Mouse (Mus musculus): ENCODE measurements around the gene Atxn2.
"Not testable (repeated sequence)": the region's sequence is repeated elsewhere in the genome, so short reads cannot be mapped to it uniquely, and the experiment has no call there.

The Atxn2 gene

DNA sequence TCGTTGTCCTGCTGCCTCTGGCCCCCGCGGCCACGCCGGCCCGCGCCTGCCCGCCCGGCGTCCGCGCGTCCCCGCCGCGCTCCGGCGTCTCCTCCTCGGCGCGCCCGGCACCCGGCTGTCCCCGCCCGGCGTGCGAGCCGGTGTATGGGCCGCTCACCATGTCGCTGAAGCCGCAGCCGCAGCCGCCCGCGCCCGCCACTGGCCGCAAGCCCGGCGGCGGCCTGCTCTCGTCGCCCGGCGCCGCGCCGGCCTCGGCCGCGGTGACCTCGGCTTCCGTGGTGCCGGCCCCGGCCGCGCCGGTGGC is 743 bp downstream of the Atxn2 start:
- DNase-seq (ENCODE audit: low spot score): no peak

- DNase-seq (ENCODE audit: low spot score): peak; percentile 63
Observed at GRCm38 (mm10) chr5:121712232-121712933, 1.2 kb downstream of the Atxn2 start.

- peak; percentile 60 for DNase-seq (ENCODE audit: low spot score)
Observed at GRCm38 (mm10) chr5:121712934-121713538, 1.9 kb downstream of the Atxn2 start.

GRCm38 (mm10) chr5:121714331-121714730 is 3.2 kb downstream of the Atxn2 start:
- DNase-seq (ENCODE audit: low spot score): no peak

DNA sequence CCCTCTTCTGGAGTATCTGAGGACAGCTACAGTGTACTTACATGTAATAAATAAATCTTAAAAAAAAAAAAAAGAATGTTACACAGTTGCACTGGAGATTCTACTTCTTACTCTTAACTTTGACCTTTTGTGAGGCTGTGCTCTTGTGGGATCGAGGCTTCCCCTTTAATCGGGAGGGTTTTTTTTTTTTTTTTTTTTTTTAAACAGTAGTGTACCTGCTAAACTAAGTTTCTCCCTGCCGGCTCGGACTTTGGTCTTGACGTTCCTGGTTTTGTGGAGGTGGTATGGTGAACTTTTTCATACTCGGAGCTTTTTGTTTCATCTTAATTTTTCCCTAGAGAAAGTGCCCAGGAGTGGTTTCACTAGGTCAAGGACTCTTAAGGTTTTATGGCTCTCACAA is 3.8 kb downstream of the Atxn2 start:
- DNase-seq (ENCODE audit: low spot score): no peak

DNA sequence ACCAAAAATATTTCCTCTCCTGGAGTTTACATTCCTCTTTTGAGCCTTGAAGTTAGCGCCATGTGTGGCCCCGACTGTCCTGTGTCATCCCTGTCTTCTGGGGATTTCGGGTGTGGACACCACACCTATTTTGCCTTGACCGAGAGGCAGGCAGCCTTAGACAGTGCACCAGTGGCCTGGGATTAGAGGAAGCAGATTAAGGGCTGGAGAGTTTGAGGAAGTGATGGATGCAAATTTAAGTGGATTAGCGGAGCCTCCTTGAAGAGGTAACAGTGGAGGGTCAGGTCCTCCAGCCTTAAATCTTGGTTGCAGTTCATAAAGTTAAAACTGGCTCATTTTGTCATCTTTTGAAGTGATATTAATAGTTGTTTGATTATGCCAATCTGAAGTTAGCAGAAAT is 7.3 kb downstream of the Atxn2 start:
- DNase-seq (ENCODE audit: low spot score): no peak

GRCm38 (mm10) chr5:121720888-121721585 is 9.9 kb downstream of the Atxn2 start:
- no peak for DNase-seq (ENCODE audit: low spot score)

GRCm38 (mm10) chr5:121721841-121722240 is 10.7 kb downstream of the Atxn2 start:
- DNase-seq (ENCODE audit: low spot score): no peak

DNA sequence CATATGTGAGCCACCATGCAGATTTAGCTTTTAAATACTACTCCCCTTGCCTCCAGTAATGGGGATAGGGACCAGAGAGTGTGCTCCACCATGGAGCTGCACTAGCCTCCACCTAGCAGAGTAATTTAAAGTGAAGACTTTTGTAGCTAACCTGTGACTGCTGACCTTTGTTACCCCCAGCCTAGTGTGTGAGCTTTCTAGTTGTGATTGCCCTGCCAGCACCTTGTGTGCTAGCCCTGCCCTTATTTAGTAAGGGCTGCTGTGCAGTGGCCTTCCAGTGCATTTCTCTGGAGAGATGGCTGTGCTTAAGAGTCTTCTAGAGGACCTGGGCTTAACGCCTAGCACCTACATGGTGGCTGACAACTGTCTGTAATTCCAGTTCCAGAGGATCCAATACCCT is 13.5 kb downstream of the Atxn2 start:
- DNase-seq (ENCODE audit: low spot score): no peak

GRCm38 (mm10) chr5:121730057-121730456 is 18.9 kb downstream of the Atxn2 start:
- DNase-seq (ENCODE audit: low spot score): no peak

- no peak for DNase-seq (ENCODE audit: low spot score)
Observed at GRCm38 (mm10) chr5:121736641-121737040, 25.5 kb downstream of the Atxn2 start.

- not testable (repeated sequence) for DNase-seq (ENCODE audit: low spot score)
Observed at GRCm38 (mm10) chr5:121738162-121738561, 27.0 kb downstream of the Atxn2 start.

DNA sequence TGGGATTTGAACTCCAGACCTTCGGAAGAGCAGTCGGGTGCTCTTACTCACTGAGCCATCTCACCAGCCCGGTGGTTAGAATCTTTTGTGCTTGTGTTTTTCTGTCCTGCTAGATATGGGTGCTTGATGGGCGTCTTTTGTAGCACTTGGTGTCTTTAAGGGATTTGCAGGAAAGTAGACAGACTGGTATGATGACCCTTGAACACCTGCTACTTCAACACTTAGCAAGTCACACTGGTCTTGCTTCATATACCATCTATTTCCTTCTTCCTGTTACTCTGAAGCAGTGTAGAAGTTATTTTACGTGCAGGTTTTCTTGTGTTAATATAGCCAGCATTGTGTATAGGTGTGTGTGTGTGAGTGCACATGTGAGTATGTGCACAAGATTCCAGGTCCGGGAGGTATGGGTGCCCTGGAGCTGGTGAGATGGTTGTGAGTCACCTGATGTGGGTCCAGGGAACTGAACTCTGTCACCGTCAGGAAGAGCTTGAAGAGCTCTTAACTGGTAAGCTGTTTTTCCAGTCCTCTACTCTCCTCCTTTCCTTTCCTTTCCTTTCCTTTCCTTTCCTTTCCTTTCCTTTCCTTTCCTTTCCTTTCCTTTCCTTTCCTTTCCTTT is 27.5 kb downstream of the Atxn2 start:
- DNase-seq (ENCODE audit: low spot score): no peak

GRCm38 (mm10) chr5:121740516-121740915 is 29.4 kb downstream of the Atxn2 start:
- DNase-seq (ENCODE audit: low spot score): no peak

- no peak for DNase-seq (ENCODE audit: low spot score)
Observed at GRCm38 (mm10) chr5:121742915-121743314, 31.8 kb downstream of the Atxn2 start.

DNA sequence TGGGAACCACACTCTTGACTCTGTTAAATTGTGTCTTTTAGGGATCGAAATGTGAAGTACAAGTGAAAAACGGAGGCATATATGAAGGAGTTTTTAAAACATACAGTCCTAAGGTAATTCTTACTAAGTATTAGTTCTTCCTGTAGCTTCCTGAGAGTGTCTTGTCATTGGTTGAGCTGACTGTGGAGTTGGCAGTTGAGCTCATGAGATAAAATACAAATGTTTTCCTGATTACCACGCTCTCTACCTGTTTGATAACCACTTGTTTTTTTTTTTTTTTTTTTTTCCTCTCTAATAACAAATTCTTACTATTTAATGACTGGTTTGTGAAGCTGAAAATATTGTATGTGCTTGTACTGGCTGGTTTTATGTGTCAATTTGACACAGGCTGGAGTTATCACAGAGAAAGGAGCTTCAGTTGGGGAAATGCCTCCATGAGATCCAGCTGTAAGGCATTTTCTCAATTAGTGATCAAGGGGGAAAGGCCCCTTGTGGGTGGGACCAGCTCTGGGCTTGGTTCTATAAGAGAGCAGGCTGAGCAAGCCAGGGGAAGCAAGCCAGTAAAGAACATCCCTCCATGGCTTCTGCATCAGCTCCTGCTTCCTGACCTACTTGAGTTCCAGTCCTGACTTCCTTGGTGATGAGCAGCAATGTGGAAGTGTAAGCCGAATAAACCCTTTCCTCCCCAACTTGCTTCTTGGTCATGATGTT is 36.9 kb downstream of the Atxn2 start:
- not testable (repeated sequence) for DNase-seq (ENCODE audit: low spot score)

- DNase-seq (ENCODE audit: low spot score): no peak
Observed at GRCm38 (mm10) chr5:121749633-121750032, 38.5 kb downstream of the Atxn2 start.

- no peak for DNase-seq (ENCODE audit: low spot score)
Observed at GRCm38 (mm10) chr5:121757900-121758299, 46.8 kb downstream of the Atxn2 start.

GRCm38 (mm10) chr5:121758341-121758740 is 47.2 kb downstream of the Atxn2 start:
- no peak for DNase-seq (ENCODE audit: low spot score)

- no peak for DNase-seq (ENCODE audit: low spot score)
Observed at GRCm38 (mm10) chr5:121759921-121760320, 48.8 kb downstream of the Atxn2 start.

DNA sequence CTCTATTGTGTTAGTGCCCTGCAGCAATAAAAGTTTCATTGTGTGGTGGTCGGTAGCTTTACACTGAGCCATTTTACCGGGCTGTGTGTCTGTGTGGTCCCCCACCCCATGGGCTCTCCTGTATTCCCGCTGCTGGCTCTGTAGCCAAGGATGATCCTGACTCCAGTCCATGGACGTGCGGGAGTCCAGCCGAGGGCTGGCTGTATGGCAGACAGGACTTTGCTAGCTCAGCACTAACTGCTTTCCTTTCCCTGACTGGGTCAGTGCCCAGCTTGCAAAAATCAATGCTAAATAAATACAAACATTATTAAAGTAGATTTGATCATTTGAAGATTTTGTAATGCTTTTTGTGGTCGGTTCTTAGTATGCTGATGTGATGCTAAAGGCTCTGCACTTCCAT is 50.3 kb downstream of the Atxn2 start:
- DNase-seq (ENCODE audit: low spot score): no peak

- no peak for DNase-seq (ENCODE audit: low spot score)
Observed at GRCm38 (mm10) chr5:121762949-121763348, 51.8 kb downstream of the Atxn2 start.

Measured in testis, postnatal 14 days (tissue).